Mouse (Mus musculus) heart, postnatal 0 days (tissue): ENCODE results near the gene Mss51. TPM values are rescaled to one million over a fixed set of nuclear protein-coding genes. Genes with fewer than 3 reads are reported as not detected.

ENCODE experiments used
- ATAC-seq: fragments of 200-750 bp; cut with Nextera tagmentation; 2 replicates; pipeline ENCODE4 v1.8.0; 2017; ENCODE audit warnings: low read depth, moderate number of reproducible peaks, moderate library complexity; ENCODE audit not compliant: insufficient read depth
- DNase-seq: peaks from one replicate; pipeline ENCODE4 v3.0.0-alpha.2; 2016; ENCODE audit warnings: low spot score
- H3K27ac ChIP-seq: fragments of 300-500 bp; sonication (generic); 2 replicates; pipeline ENCODE4 v1.5.1; 2014; ENCODE audit warnings: low read depth, mild to moderate bottlenecking
- H3K27me3 ChIP-seq: fragments of 300-500 bp; sonication (generic); 2 replicates; pipeline ENCODE4 v1.6.1; 2014; ENCODE audit warnings: low read length, mixed read lengths; ENCODE audit not compliant: control insufficient read depth, insufficient read depth
- H3K36me3 ChIP-seq: fragments of 300-500 bp; sonication (generic); replicated peaks from 2 replicates; pipeline ENCODE4 v1.6.1; 2014; ENCODE audit warnings: low read length, mixed read lengths; ENCODE audit not compliant: control insufficient read depth, insufficient read depth
- H3K4me1 ChIP-seq: fragments of 300-500 bp; sonication (generic); 2 replicates; pipeline ENCODE4 v1.6.1; 2014; ENCODE audit warnings: antibody characterized with exemption; ENCODE audit not compliant: control insufficient read depth, insufficient read depth
- H3K4me2 ChIP-seq: fragments of 300-500 bp; sonication (generic); 2 replicates; pipeline ENCODE4 v1.6.1; 2014; ENCODE audit warnings: low read depth, mild to moderate bottlenecking, low read length, moderate library complexity
- H3K4me3 ChIP-seq: fragments of 300-500 bp; sonication (generic); 2 replicates; pipeline ENCODE4 v1.5.1; 2014; ENCODE audit warnings: low read depth, low read length
- H3K9ac ChIP-seq: fragments of 300-500 bp; sonication (generic); replicated peaks from 2 replicates; pipeline ENCODE4 v1.6.1; 2014; ENCODE audit warnings: low read depth, low read length, mixed read lengths
- H3K9me3 ChIP-seq: fragments of 300-500 bp; sonication (generic); replicated peaks from 2 replicates; pipeline ENCODE4 v1.6.1; 2016; ENCODE audit warnings: low read length; ENCODE audit not compliant: control insufficient read depth
- CTCF ChIP-seq: IDR thresholded peaks from 2 replicates; pipeline ENCODE4 v1.5.1; 2016; ENCODE audit warnings: antibody characterized with exemption, control low read depth, low read depth
- EP300 ChIP-seq: IDR thresholded peaks from 2 replicates; pipeline ENCODE4 v1.6.1; 2016; ENCODE audit warnings: antibody characterized with exemption, low read depth
- WGBS: fragments of 180-500 bp; shearing (Covaris S2); extraction: QIAGEN DNeasy Blood & Tissue Kit; methylation state at CpG from one replicate; pipeline ENCODE4 v1.1.7; 2014; 5-methylcytosine and 5-hydroxymethylcytosine counted together
- polyA plus RNA-seq: library from polyadenylated mRNA; unstranded; fragments of >200 nt; fragmentation: Nextera tagmentation; extraction: Ambion mirVana; gene quantifications from 2 replicates; pipeline ENCODE4 v1.2.1, GENCODE M21; 2015
- total RNA-seq: library from RNA; depleted of rRNA; stranded (reverse); fragments of >200 nt; gene quantifications from 2 replicates; pipeline ENCODE4 v1.2.3, GENCODE M21; 2014; ENCODE audit warnings: low replicate concordance; rRNA removed

Mss51 gene
- total and polyA plus RNA-seq, 2 experiments from 2014 or later = 0.20 to 0.99 TPM

DNA sequence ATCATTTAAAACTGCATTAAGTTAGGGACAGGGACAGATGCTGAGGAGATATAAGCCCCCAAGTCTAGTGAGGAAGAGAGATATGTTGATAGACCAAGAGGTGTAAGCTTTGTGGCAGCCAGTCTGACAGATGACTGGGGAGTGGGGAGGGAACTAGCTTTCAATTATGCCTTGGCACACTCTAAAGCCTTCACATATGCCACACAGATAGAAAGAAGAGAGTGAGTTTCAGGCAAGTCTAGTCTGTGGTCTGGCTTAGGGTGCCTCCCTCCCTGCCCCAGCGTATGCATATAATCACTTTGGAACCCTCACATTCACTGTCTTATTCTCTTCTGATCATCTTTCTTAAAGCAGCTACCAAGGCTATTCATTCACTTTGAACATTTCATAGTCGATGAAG, 45.4 kb downstream of the Mss51 start:
- TF ChIP-seq CTCF (no peak), EP300 (no peak)
- Histone ChIP-seq H3K9ac (no peak overlapping the region; the same call in 1 of the 2 replicates), H3K4me1 (0 out of 2 replicates have a peak, but pooled peaks cover 6% of the 10 kb centered on the region), H3K4me3 (peak overlapping the region; percentile 39), H3K9me3 (no peaks in the 10 kb centered on the region), H3K4me2 (peak overlapping the region; percentile 74), H3K27ac (no peak overlapping the region), H3K36me3 (peaks cover 10% of the 10 kb centered on the region), H3K27me3 (no peaks in the 10 kb centered on the region)
- ATAC-seq (no peak), DNase-seq (no peak)
- WGBS = 11% methylated on average over 2 of the region's 2 CpGs

DNA sequence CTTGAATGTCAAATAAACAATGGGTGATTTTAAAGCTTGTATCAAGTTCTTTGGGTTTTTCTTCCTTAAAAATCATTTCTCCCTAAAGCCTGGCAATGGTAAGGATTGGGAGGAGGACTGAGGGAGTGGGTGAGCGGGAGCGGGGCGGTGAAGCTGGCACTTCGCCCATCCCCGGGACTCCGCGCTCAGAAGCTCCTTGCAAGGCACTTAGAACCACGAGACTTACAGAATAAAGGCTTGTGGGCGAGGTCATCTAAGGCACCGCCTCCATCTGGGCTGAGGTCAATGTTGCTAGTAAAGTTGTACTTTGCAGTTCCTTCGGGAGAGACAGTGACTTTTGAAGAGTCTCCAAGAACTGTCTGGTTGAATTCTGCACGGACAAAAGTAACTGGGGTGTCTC, 49.5 kb downstream of the Mss51 start:
- Histone ChIP-seq H3K4me3 (no peak overlapping the region), H3K9ac (no peak overlapping the region), H3K9me3 (no peaks in the 10 kb centered on the region), H3K27me3 (no peaks in the 10 kb centered on the region), H3K4me2 (no peak overlapping the region), H3K27ac (no peak overlapping the region), H3K36me3 (no peaks in the 10 kb centered on the region), H3K4me1 (0 out of 2 replicates have a peak, but pooled peaks cover 6% of the 10 kb centered on the region)
- DNase-seq (no peak), ATAC-seq (no peak)
- WGBS = 46% methylated on average over 12 of the region's 12 CpGs
- TF ChIP-seq EP300 (no peak), CTCF (no peak)

GRCm38 (mm10) chr14:20442252-20442651, 54.4 kb downstream of the Mss51 start:
- H3K4me3 ChIP-seq = no peak overlapping the region
- H3K9ac ChIP-seq = no peak overlapping the region
- WGBS = 52% methylated on average over 17 of the region's 17 CpGs
- DNase-seq (no peak), ATAC-seq (no peak)
- no peak overlapping the region for H3K4me2 ChIP-seq
- no peaks in the 10 kb centered on the region for H3K9me3 ChIP-seq
- no peak for TF ChIP-seq EP300
- TF ChIP-seq CTCF = no peak
- no peaks in the 10 kb centered on the region for H3K4me1 ChIP-seq
- no peaks in the 10 kb centered on the region for H3K27me3 ChIP-seq
- H3K27ac ChIP-seq = no peak overlapping the region
- H3K36me3 ChIP-seq = no peaks in the 10 kb centered on the region

DNA sequence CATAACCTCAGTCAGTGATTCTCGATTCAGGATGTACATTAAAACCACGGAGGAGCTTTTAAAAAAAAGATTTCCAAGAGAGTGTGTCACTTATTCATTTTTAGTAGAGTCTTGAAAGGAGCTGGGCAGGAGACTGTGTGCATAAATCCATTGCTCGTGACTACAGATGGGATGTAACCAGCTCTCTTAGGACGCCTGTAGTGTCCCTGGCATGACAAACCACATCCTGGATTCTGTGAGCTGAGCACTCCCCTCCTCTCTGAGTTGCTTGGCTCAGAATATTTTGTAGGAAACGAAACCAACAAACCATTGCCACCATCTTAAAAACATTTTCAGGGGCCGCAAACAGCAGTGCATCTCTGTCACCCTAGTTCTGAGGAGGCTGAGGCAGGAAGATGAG, 59.7 kb downstream of the Mss51 start:
- no peak overlapping the region for H3K4me3 ChIP-seq
- DNase-seq (no peak), ATAC-seq (no peak)
- 64% methylated on average over 6 of the region's 6 CpGs for WGBS
- TF ChIP-seq EP300 (no peak), CTCF (no peak)
- H3K9me3 ChIP-seq = no peaks in the 10 kb centered on the region
- no peaks in the 10 kb centered on the region for H3K4me1 ChIP-seq
- no peaks in the 10 kb centered on the region for H3K36me3 ChIP-seq
- no peak overlapping the region for H3K27ac ChIP-seq
- no peak overlapping the region for H3K4me2 ChIP-seq
- H3K9ac ChIP-seq = no peak overlapping the region
- no peaks in the 10 kb centered on the region for H3K27me3 ChIP-seq

Other genes starting within 250 kb of the Mss51 start
- not detected in 2 replicates for gene Kcnk16, start 227.7 kb downstream of the Mss51 start, total RNA-seq
- gene Kcnk16, start 227.7 kb downstream of the Mss51 start, polyA plus RNA-seq = not detected in 2 replicates
- 15.0 and 17.0 TPM in 2 replicates for gene Nudt13, start 202.2 kb downstream of the Mss51 start, total RNA-seq
- gene Nudt13, start 202.2 kb downstream of the Mss51 start, polyA plus RNA-seq = 13.2 and 14.2 TPM in 2 replicates
- 19.1 and 38.5 TPM in 2 replicates for gene Ecd, start 148.8 kb downstream of the Mss51 start, total RNA-seq
- gene Ecd, start 148.8 kb downstream of the Mss51 start, polyA plus RNA-seq = 23.2 and 24.3 TPM in 2 replicates
- gene Fam149b, start 148.7 kb downstream of the Mss51 start, total RNA-seq = 43.7 and 49.4 TPM in 2 replicates
- gene Fam149b, start 148.7 kb downstream of the Mss51 start, polyA plus RNA-seq = 16.5 and 19.1 TPM in 2 replicates
- 20.6 and 41.9 TPM in 2 replicates for gene Dnajc9, start 108.0 kb downstream of the Mss51 start, total RNA-seq
- 41.4 and 44.7 TPM in 2 replicates for gene Dnajc9, start 108.0 kb downstream of the Mss51 start, polyA plus RNA-seq
- gene Mrps16, start 103.3 kb downstream of the Mss51 start, total RNA-seq = 67.4 and 79.3 TPM in 2 replicates
- gene Mrps16, start 103.3 kb downstream of the Mss51 start, polyA plus RNA-seq = 122 and 127 TPM in 2 replicates
- gene Cfap70, start 44.7 kb downstream of the Mss51 start, total RNA-seq = 0.15 TPM in 1 of 2 replicates, not detected in the other
- gene Cfap70, start 44.7 kb downstream of the Mss51 start, polyA plus RNA-seq = 0.11 and 0.38 TPM in 2 replicates
- gene Anxa7, start 16.8 kb downstream of the Mss51 start, total RNA-seq = 93.4 and 108 TPM in 2 replicates
- 37.5 and 39.3 TPM in 2 replicates for gene Anxa7, start 16.8 kb downstream of the Mss51 start, polyA plus RNA-seq
- gene Ppp3cb, start 49.7 kb upstream of the Mss51 start, total RNA-seq = 22.7 and 27.1 TPM in 2 replicates
- gene Ppp3cb, start 49.7 kb upstream of the Mss51 start, polyA plus RNA-seq = 23.2 and 25.5 TPM in 2 replicates
- 8.8 and 29.8 TPM in 2 replicates for gene Usp54, start 144.2 kb upstream of the Mss51 start, total RNA-seq
- gene Usp54, start 144.2 kb upstream of the Mss51 start, polyA plus RNA-seq = 2.8 and 3.0 TPM in 2 replicates
- gene Myoz1, start 159.6 kb upstream of the Mss51 start, total RNA-seq = 17.7 and 25.0 TPM in 2 replicates
- 11.5 and 13.0 TPM in 2 replicates for gene Myoz1, start 159.6 kb upstream of the Mss51 start, polyA plus RNA-seq
- 190 and 249 TPM in 2 replicates for gene Synpo2l, start 171.5 kb upstream of the Mss51 start, total RNA-seq
- gene Synpo2l, start 171.5 kb upstream of the Mss51 start, polyA plus RNA-seq = 96.8 and 104 TPM in 2 replicates
- gene Sec24c, start 177.4 kb upstream of the Mss51 start, total RNA-seq = 71.2 and 91.6 TPM in 2 replicates
- gene Sec24c, start 177.4 kb upstream of the Mss51 start, polyA plus RNA-seq = 42.6 and 42.9 TPM in 2 replicates
- gene Fut11, start 198.1 kb upstream of the Mss51 start, total RNA-seq = 11.1 and 14.2 TPM in 2 replicates
- gene Fut11, start 198.1 kb upstream of the Mss51 start, polyA plus RNA-seq = 11.4 and 11.9 TPM in 2 replicates
- 159 and 181 TPM in 2 replicates for gene Chchd1, start 206.1 kb upstream of the Mss51 start, total RNA-seq
- 243 and 251 TPM in 2 replicates for gene Chchd1, start 206.1 kb upstream of the Mss51 start, polyA plus RNA-seq
- gene Zswim8, start 210.7 kb upstream of the Mss51 start, total RNA-seq = 60.1 and 78.8 TPM in 2 replicates
- 11.6 and 14.2 TPM in 2 replicates for gene Zswim8, start 210.7 kb upstream of the Mss51 start, polyA plus RNA-seq
- gene Ndst2, start 237.7 kb upstream of the Mss51 start, total RNA-seq = 8.0 and 20.3 TPM in 2 replicates
- 7.8 and 8.5 TPM in 2 replicates for gene Ndst2, start 237.7 kb upstream of the Mss51 start, polyA plus RNA-seq